In the genomic region with DNA sequence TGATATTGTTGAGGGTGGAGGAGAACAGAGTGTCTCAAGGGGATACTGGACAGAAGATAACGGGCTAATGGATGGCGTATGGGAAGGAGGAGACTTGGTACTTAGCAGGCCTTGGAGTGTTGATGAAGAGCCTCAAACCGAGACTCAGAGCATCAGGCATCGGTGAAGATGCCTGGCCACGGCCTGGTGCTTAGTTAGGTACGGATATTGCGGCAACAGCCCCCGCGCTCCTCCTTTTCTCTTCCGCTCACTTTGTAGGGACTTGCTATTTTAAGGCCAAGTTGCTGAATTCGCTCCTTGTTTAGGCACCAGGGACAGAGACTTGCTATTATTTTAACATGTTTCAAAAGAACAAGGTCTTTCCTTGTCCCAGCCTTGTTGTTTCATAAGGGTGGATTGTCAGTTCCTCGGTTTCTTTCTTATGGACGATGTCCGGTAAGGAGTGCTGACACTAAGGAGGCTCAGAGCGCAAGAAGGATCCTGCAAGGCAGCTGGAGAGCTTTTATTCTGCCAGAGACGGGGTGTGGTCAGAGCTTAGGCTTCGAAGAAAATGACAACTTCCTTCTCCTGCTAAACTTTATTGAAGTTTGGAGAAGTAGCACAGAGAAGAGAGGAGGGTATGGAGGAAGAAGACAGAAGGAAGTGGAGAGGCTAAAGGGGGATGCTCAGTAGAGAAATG, we compare ENCODE assay signal across 8 mouse cellular contexts. TPM values are rescaled to one million over a fixed set of nuclear protein-coding genes. Genes with fewer than 3 reads are reported as not detected.
DNase-seq lines count a peak whose midpoint lies in the region; ATAC-seq and TF ChIP-seq lines count a peak whose summit lies in the region.
"Had no signal": no experiment of that assay in that cellular context is flagged by ENCODE, and none has a peak within 500 bp of the region (broad histone marks: within the 10 kb centered on the region; RNA-seq: fewer than 3 reads in every experiment).

No protein-coding gene starts in this region.

- H3K9me3 ChIP-seq in midbrain, embryonic 14.5 days (ENCODE audit: control insufficient read depth, low read length): no peaks in the 10 kb centered on the region
- H3K9me3 ChIP-seq in midbrain, embryonic 16.5 days (replicated peaks; ENCODE audit: control insufficient read depth, low read length, poor library complexity, severe bottlenecking): no peaks in the 10 kb centered on the region
- no peaks in the 10 kb centered on the region for H3K9me3 ChIP-seq in heart, embryonic 14.5 days (ENCODE audit: control insufficient read depth, low read length)
- H3K9me3 ChIP-seq in stomach, postnatal 0 days (ENCODE audit: control insufficient read depth, low read length): no peaks in the 10 kb centered on the region

- no peak overlapping the region for H3K9ac ChIP-seq in midbrain, embryonic 14.5 days (replicated peaks; ENCODE audit: low read length)
- no peak overlapping the region for H3K9ac ChIP-seq in midbrain, embryonic 16.5 days (ENCODE audit: low read depth, low read length)
- H3K9ac ChIP-seq in heart, embryonic 14.5 days (ENCODE audit: low read length): no peak overlapping the region
- no peak overlapping the region for H3K9ac ChIP-seq in stomach, postnatal 0 days (ENCODE audit: low read length)

- H3K4me1 ChIP-seq in midbrain, embryonic 14.5 days (ENCODE audit: control insufficient read depth, insufficient read depth, low read length): 0 out of 2 replicates have a peak, but pooled peaks cover 6% of the 10 kb centered on the region
- H3K4me1 ChIP-seq in midbrain, embryonic 16.5 days (ENCODE audit: control insufficient read depth, insufficient read depth, low read length): no peaks in the 10 kb centered on the region
- peaks cover 3 to 11% of the 10 kb centered on the region in 2 experiments; a peak in 3 of 4 replicates for H3K4me1 ChIP-seq in heart, embryonic 14.5 days (ENCODE audit: control insufficient read depth in 2 of 2, insufficient read depth in 2 of 2, low read length in 2 of 2)
- no peaks in the 10 kb centered on the region for H3K4me1 ChIP-seq in stomach, postnatal 0 days (replicated peaks; ENCODE audit: control insufficient read depth, insufficient read depth)

- H3K27me3 ChIP-seq in midbrain, embryonic 14.5 days (ENCODE audit: control insufficient read depth, insufficient read depth, low read length): no peaks in the 10 kb centered on the region; the same call in 1 of the 2 replicates
- no peaks in the 10 kb centered on the region; the same call in 1 of the 2 replicates for H3K27me3 ChIP-seq in midbrain, embryonic 16.5 days (ENCODE audit: control insufficient read depth, insufficient read depth, low read depth, low read length)
- no peaks in the 10 kb centered on the region for H3K27me3 ChIP-seq in heart, embryonic 14.5 days (ENCODE audit: control insufficient read depth, insufficient read depth, low read length)
- no peaks in the 10 kb centered on the region for H3K27me3 ChIP-seq in stomach, postnatal 0 days (ENCODE audit: control insufficient read depth, insufficient read depth, low read length)

- peak overlapping the region; percentile 17; the same call in 1 of the 2 replicates for H3K4me2 ChIP-seq in midbrain, embryonic 14.5 days (ENCODE audit: low read length)
- no peak overlapping the region for H3K4me2 ChIP-seq in midbrain, embryonic 16.5 days (ENCODE audit: low read length)
- peak overlapping the region; percentile 14; the same call in 1 of the 2 replicates for H3K4me2 ChIP-seq in heart, embryonic 14.5 days (ENCODE audit: low read length)
- H3K4me2 ChIP-seq in stomach, postnatal 0 days (replicated peaks; ENCODE audit: low read depth): 0 out of 2 replicates have a peak overlapping the region, but pooled peaks have one; percentile 6

- H3K4me3 ChIP-seq in midbrain, embryonic 14.5 days (replicated peaks; ENCODE audit: low read depth, low read length): no peak overlapping the region
- no peak overlapping the region for H3K4me3 ChIP-seq in midbrain, embryonic 16.5 days (ENCODE audit: low read depth, low read length)
- H3K4me3 ChIP-seq in heart, embryonic 14.5 days (ENCODE audit: control insufficient read depth in 1 of 2, insufficient read depth in 1 of 2, low read depth in 1 of 2, low read length in 2 of 2): no peak overlapping the region
- no peak overlapping the region for H3K4me3 ChIP-seq in stomach, postnatal 0 days (ENCODE audit: low read depth, low read length)

- H3K36me3 ChIP-seq in midbrain, embryonic 14.5 days (ENCODE audit: control insufficient read depth, insufficient read depth, low read length): no peaks in the 10 kb centered on the region
- H3K36me3 ChIP-seq in midbrain, embryonic 16.5 days (ENCODE audit: control insufficient read depth, insufficient read depth, low read length): no peaks in the 10 kb centered on the region
- no peaks in the 10 kb centered on the region for H3K36me3 ChIP-seq in heart, embryonic 14.5 days (ENCODE audit: control insufficient read depth, insufficient read depth, low read length)
- no peaks in the 10 kb centered on the region for H3K36me3 ChIP-seq in stomach, postnatal 0 days (ENCODE audit: control insufficient read depth, insufficient read depth, low read length)

- no peak for TF ChIP-seq CTCF in stomach, postnatal 0 days (IDR thresholded peaks at IDR 0.05; ENCODE audit: low read depth)

- WGBS in midbrain, embryonic 14.5 days: 42% methylated on average over 17 of the region's 17 CpGs
- WGBS in midbrain, embryonic 16.5 days: 37% methylated on average over 17 of the region's 17 CpGs
- 53% methylated on average over 17 of the region's 17 CpGs for WGBS in heart, embryonic 14.5 days
- 53% methylated on average over 17 of the region's 17 CpGs for WGBS in stomach, postnatal 0 days

- DNase-seq in midbrain, embryonic 14.5 days: no peak
- DNase-seq in kidney, postnatal 14 days: peak; percentile 44
- DNase-seq in stomach, postnatal 0 days (ENCODE audit: low spot score): no peak
- DNase-seq in layer of hippocampus, adult 18-20 months (ENCODE audit: low spot score in 2 of 2): no peak
- DNase-seq in right cerebral cortex, postnatal 14 days: no peak
- DNase-seq: right cerebral cortex, adult 18-20 months had no signal

- no peak for ATAC-seq in midbrain, embryonic 14.5 days (ENCODE audit: low FRiP score, low TSS enrichment)
- no peak for ATAC-seq in midbrain, embryonic 16.5 days
- no peak for ATAC-seq in heart, embryonic 14.5 days (ENCODE audit: insufficient number of reproducible peaks, insufficient read depth, low FRiP score, low read depth)
- peak; percentile 75; the same call in 1 of the 2 replicates for ATAC-seq in stomach, postnatal 0 days (ENCODE audit: low FRiP score, low TSS enrichment)

- H3K27ac ChIP-seq in midbrain, embryonic 14.5 days (replicated peaks; ENCODE audit: low read depth, low read length): no peak overlapping the region
- no peak overlapping the region for H3K27ac ChIP-seq in midbrain, embryonic 16.5 days (ENCODE audit: low read length)
- H3K27ac ChIP-seq in heart, embryonic 14.5 days (replicated peaks in 1 of 2; ENCODE audit: control insufficient read depth in 1 of 2, insufficient read depth in 1 of 2, low read depth in 2 of 2, low read length in 2 of 2): peak overlapping the region in 1 of 2 experiments; percentile 19; a peak in 2 of 4 replicates
- peak overlapping the region; percentile 73 for H3K27ac ChIP-seq in stomach, postnatal 0 days (replicated peaks)

- no peak for TF ChIP-seq EP300 in stomach, postnatal 0 days (optimal IDR thresholded peaks at IDR 0.05)

RNA-seq across cellular contexts. Expression of gene Cped1, which starts 16.9 kb away (rescaled TPM):
- polyA plus RNA-seq in midbrain, embryonic 14.5 days (2014; fragmentation: Nextera tagmentation; extraction: Ambion mirVana): 0.46 and 4.9 TPM in 2 replicates
- polyA plus RNA-seq in midbrain, embryonic 16.5 days (2015; fragmentation: Nextera tagmentation; extraction: Ambion mirVana): 2.1 and 2.7 TPM in 2 replicates
- 5.5 and 6.9 TPM in 2 replicates for polyA plus RNA-seq in heart, embryonic 14.5 days (2014; fragmentation: Nextera tagmentation; extraction: Ambion mirVana)
- polyA plus RNA-seq in stomach, postnatal 0 days (2015; fragmentation: Nextera tagmentation; extraction: Ambion mirVana): 10.4 and 10.7 TPM in 2 replicates
- 1 to 10 TPM; 2.2 TPM for total RNA-seq in layer of hippocampus, adult 18-20 months (2021)

RNA-seq across cellular contexts. Expression of gene Ing3, which starts 53.3 kb away (rescaled TPM):
- polyA plus RNA-seq in midbrain, embryonic 14.5 days (2014; fragmentation: Nextera tagmentation; extraction: Ambion mirVana): 50.5 and 50.9 TPM in 2 replicates
- polyA plus RNA-seq in midbrain, embryonic 16.5 days (2015; fragmentation: Nextera tagmentation; extraction: Ambion mirVana): 44.2 and 50.0 TPM in 2 replicates
- 30.6 and 31.9 TPM in 2 replicates for polyA plus RNA-seq in heart, embryonic 14.5 days (2014; fragmentation: Nextera tagmentation; extraction: Ambion mirVana)
- 19.8 and 21.2 TPM in 2 replicates for polyA plus RNA-seq in stomach, postnatal 0 days (2015; fragmentation: Nextera tagmentation; extraction: Ambion mirVana)
- total RNA-seq in layer of hippocampus, adult 18-20 months (2021): 10 to 100 TPM; 30.1 to 30.4 TPM
